Mouse (Mus musculus) hindbrain, embryonic 12.5 days (tissue): Measurements from ENCODE around the gene Ifit2. TPM values are rescaled to one million over a fixed set of nuclear protein-coding genes. Genes with fewer than 3 reads are reported as not detected.

Experiments used
- ATAC-seq: fragments of 200-750 bp; cut with Nextera tagmentation; 2 replicates; pipeline ENCODE4 v1.8.0; 2017; ENCODE audit warnings: moderate TSS enrichment; ENCODE audit not compliant: low FRiP score
- H3K27ac ChIP-seq: fragments of 300-500 bp; sonication (generic); 2 replicates; pipeline ENCODE4 v1.5.1; 2016; ENCODE audit warnings: mild to moderate bottlenecking
- H3K27me3 ChIP-seq: fragments of 300-500 bp; sonication (generic); 2 replicates; pipeline ENCODE4 v1.6.1; 2016; ENCODE audit warnings: mild to moderate bottlenecking
- H3K36me3 ChIP-seq: fragments of 300-500 bp; sonication (generic); 2 replicates; pipeline ENCODE4 v1.6.1; 2016; ENCODE audit warnings: mild to moderate bottlenecking
- H3K4me1 ChIP-seq: fragments of 300-500 bp; sonication (generic); 2 replicates; pipeline ENCODE4 v1.6.1; 2016
- H3K4me2 ChIP-seq: fragments of 300-500 bp; sonication (generic); replicated peaks from 2 replicates; pipeline ENCODE4 v1.6.1; 2016; ENCODE audit warnings: mild to moderate bottlenecking
- H3K4me3 ChIP-seq: fragments of 300-500 bp; sonication (generic); 2 replicates; pipeline ENCODE4 v1.5.1; 2016; ENCODE audit warnings: mild to moderate bottlenecking
- H3K9ac ChIP-seq: fragments of 300-500 bp; sonication (generic); 2 replicates; pipeline ENCODE4 v1.6.1; 2016; ENCODE audit warnings: mild to moderate bottlenecking, moderate library complexity
- H3K9me3 ChIP-seq: fragments of 300-500 bp; sonication (generic); replicated peaks from 2 replicates; pipeline ENCODE4 v1.6.1; 2016; ENCODE audit warnings: mild to moderate bottlenecking
- WGBS: fragments of 180-500 bp; shearing (Covaris S2); methylation state at CpG from one replicate; pipeline ENCODE4 v1.1.7; 2016; 5-methylcytosine and 5-hydroxymethylcytosine counted together
- polyA plus RNA-seq: library from polyadenylated mRNA; unstranded; fragments of >200 nt; fragmentation: Nextera tagmentation; extraction: Ambion mirVana; gene quantifications from 2 replicates; pipeline ENCODE4 v1.2.1, GENCODE M21; 2016

The Ifit2 gene
- polyA plus RNA-seq: 4.2 and 4.8 TPM in 2 replicates

- peak; percentile 95 for ATAC-seq
- Histone ChIP-seq H3K9ac (peak within 1 kb of the TSS; percentile 49), H3K4me2 (peak within 1 kb of the TSS; percentile 66), H3K27me3 (no peaks in the 10 kb centered on the region), H3K4me1 (no peaks in the 10 kb centered on the region), H3K9me3 (0 out of 2 replicates have a peak, but pooled peaks cover 2% of the 10 kb centered on the region), H3K36me3 (no peaks in the 10 kb centered on the region), H3K4me3 (peak within 1 kb of the TSS; percentile 45), H3K27ac (peak within 1 kb of the TSS; percentile 64)
- 2% methylated on average over 22 of the region's 22 CpGs for WGBS
Observed at GRCm38 (mm10) chr19:34550534-34551223, at the start of gene Ifit2. TSS of gene Ifit2 (plus strand) at chr19:34550694.

- H3K4me3 ChIP-seq: no peak overlapping the region
- H3K4me2 ChIP-seq: no peak overlapping the region
- H3K36me3 ChIP-seq: peaks cover 4% of the 10 kb centered on the region
- H3K9me3 ChIP-seq: no peaks in the 10 kb centered on the region
- 53% methylated on average over 4 of the region's 4 CpGs for WGBS
- no peak for ATAC-seq
- H3K9ac ChIP-seq: no peak overlapping the region
- H3K27ac ChIP-seq: no peak overlapping the region
- no peaks in the 10 kb centered on the region for H3K27me3 ChIP-seq
- H3K4me1 ChIP-seq: no peaks in the 10 kb centered on the region
Observed at GRCm38 (mm10) chr19:34500763-34501162, 49.7 kb upstream of the Ifit2 start.

- Histone ChIP-seq H3K4me3 (no peak overlapping the region), H3K36me3 (peaks cover 6% of the 10 kb centered on the region), H3K27ac (no peak overlapping the region), H3K9me3 (no peaks in the 10 kb centered on the region), H3K27me3 (no peaks in the 10 kb centered on the region), H3K4me1 (no peaks in the 10 kb centered on the region), H3K9ac (no peak overlapping the region), H3K4me2 (no peak overlapping the region)
- ATAC-seq: no peak
- 95% methylated on average over 12 of the region's 12 CpGs for WGBS
Observed at GRCm38 (mm10) chr19:34505161-34505721, 45.3 kb upstream of the Ifit2 start.

GRCm38 (mm10) chr19:34510717-34511116, 39.8 kb upstream of the Ifit2 start:
- H3K9me3 ChIP-seq: no peaks in the 10 kb centered on the region
- H3K9ac ChIP-seq: no peak overlapping the region
- no peaks in the 10 kb centered on the region for H3K27me3 ChIP-seq
- H3K4me1 ChIP-seq: no peaks in the 10 kb centered on the region
- H3K4me2 ChIP-seq: no peak overlapping the region
- peaks cover 6% of the 10 kb centered on the region for H3K36me3 ChIP-seq
- 94% methylated on average over 5 of the region's 5 CpGs for WGBS
- no peak overlapping the region for H3K27ac ChIP-seq
- H3K4me3 ChIP-seq: no peak overlapping the region
- ATAC-seq: no peak

- Histone ChIP-seq H3K9ac (no peak overlapping the region), H3K9me3 (no peaks in the 10 kb centered on the region), H3K4me1 (no peaks in the 10 kb centered on the region), H3K4me3 (no peak overlapping the region), H3K27ac (no peak overlapping the region), H3K36me3 (peaks cover 5% of the 10 kb centered on the region; the same call in 1 of the 2 replicates), H3K27me3 (no peaks in the 10 kb centered on the region), H3K4me2 (no peak overlapping the region)
- ATAC-seq: no peak
- 55% methylated on average over 8 of the region's 8 CpGs for WGBS
Observed at GRCm38 (mm10) chr19:34511528-34511927, 39.0 kb upstream of the Ifit2 start.

GRCm38 (mm10) chr19:34515681-34516080, 34.8 kb upstream of the Ifit2 start:
- Histone ChIP-seq H3K9me3 (no peaks in the 10 kb centered on the region), H3K27me3 (no peaks in the 10 kb centered on the region), H3K9ac (no peak overlapping the region), H3K4me1 (no peaks in the 10 kb centered on the region), H3K4me3 (no peak overlapping the region), H3K36me3 (no peaks in the 10 kb centered on the region), H3K4me2 (no peak overlapping the region), H3K27ac (no peak overlapping the region)
- 84% methylated on average over 3 of the region's 3 CpGs for WGBS
- ATAC-seq: no peak

GRCm38 (mm10) chr19:34516346-34516745, 34.1 kb upstream of the Ifit2 start:
- no peak overlapping the region for H3K9ac ChIP-seq
- H3K4me1 ChIP-seq: no peaks in the 10 kb centered on the region
- WGBS: 87% methylated on average over 2 of the region's 2 CpGs
- H3K4me3 ChIP-seq: no peak overlapping the region
- H3K9me3 ChIP-seq: no peaks in the 10 kb centered on the region
- no peaks in the 10 kb centered on the region for H3K27me3 ChIP-seq
- no peak for ATAC-seq
- no peak overlapping the region for H3K27ac ChIP-seq
- H3K4me2 ChIP-seq: no peak overlapping the region
- H3K36me3 ChIP-seq: no peaks in the 10 kb centered on the region

GRCm38 (mm10) chr19:34517197-34517596, 33.3 kb upstream of the Ifit2 start:
- 95% methylated on average over 3 of the region's 3 CpGs for WGBS
- Histone ChIP-seq H3K9ac (no peak overlapping the region), H3K27me3 (no peaks in the 10 kb centered on the region), H3K9me3 (no peaks in the 10 kb centered on the region), H3K4me3 (no peak overlapping the region), H3K36me3 (no peaks in the 10 kb centered on the region), H3K4me2 (no peak overlapping the region), H3K27ac (no peak overlapping the region), H3K4me1 (no peaks in the 10 kb centered on the region)
- ATAC-seq: no peak

GRCm38 (mm10) chr19:34517812-34518594, 32.5 kb upstream of the Ifit2 start:
- H3K4me2 ChIP-seq: no peak overlapping the region
- no peaks in the 10 kb centered on the region for H3K36me3 ChIP-seq
- 94% methylated on average over 13 of the region's 13 CpGs for WGBS
- no peaks in the 10 kb centered on the region for H3K27me3 ChIP-seq
- no peak for ATAC-seq
- no peaks in the 10 kb centered on the region for H3K4me1 ChIP-seq
- no peaks in the 10 kb centered on the region for H3K9me3 ChIP-seq
- H3K4me3 ChIP-seq: no peak overlapping the region
- H3K9ac ChIP-seq: no peak overlapping the region
- H3K27ac ChIP-seq: no peak overlapping the region

- no peak overlapping the region for H3K4me2 ChIP-seq
- no peaks in the 10 kb centered on the region for H3K9me3 ChIP-seq
- no peaks in the 10 kb centered on the region for H3K4me1 ChIP-seq
- 58% methylated on average over 3 of the region's 3 CpGs for WGBS
- H3K36me3 ChIP-seq: no peaks in the 10 kb centered on the region
- no peaks in the 10 kb centered on the region for H3K27me3 ChIP-seq
- H3K4me3 ChIP-seq: no peak overlapping the region
- no peak overlapping the region for H3K9ac ChIP-seq
- no peak overlapping the region for H3K27ac ChIP-seq
- no peak for ATAC-seq
Observed at GRCm38 (mm10) chr19:34518786-34519185, 31.7 kb upstream of the Ifit2 start.

GRCm38 (mm10) chr19:34519646-34520045, 30.8 kb upstream of the Ifit2 start:
- 83% methylated on average over 3 of the region's 3 CpGs for WGBS
- Histone ChIP-seq H3K4me3 (no peak overlapping the region), H3K36me3 (no peaks in the 10 kb centered on the region), H3K4me1 (no peaks in the 10 kb centered on the region), H3K27ac (no peak overlapping the region), H3K4me2 (no peak overlapping the region), H3K9me3 (no peaks in the 10 kb centered on the region), H3K9ac (no peak overlapping the region), H3K27me3 (no peaks in the 10 kb centered on the region)
- ATAC-seq: no peak

GRCm38 (mm10) chr19:34520051-34520450, 30.4 kb upstream of the Ifit2 start:
- H3K9ac ChIP-seq: no peak overlapping the region
- no peaks in the 10 kb centered on the region for H3K36me3 ChIP-seq
- no peak overlapping the region for H3K27ac ChIP-seq
- H3K4me1 ChIP-seq: no peaks in the 10 kb centered on the region
- H3K27me3 ChIP-seq: no peaks in the 10 kb centered on the region
- WGBS: 87% methylated on average over 4 of the region's 4 CpGs
- no peak for ATAC-seq
- no peak overlapping the region for H3K4me3 ChIP-seq
- H3K9me3 ChIP-seq: no peaks in the 10 kb centered on the region
- H3K4me2 ChIP-seq: no peak overlapping the region
